Mouse (Mus musculus): Measurements from ENCODE around the gene Cyp26b1.

Cyp26b1 gene

GRCm38 (mm10) chr6:84562948-84563347, 30.8 kb downstream of the Cyp26b1 start:
- no peak for DNase-seq (ENCODE audit: low read depth, low spot score)

DNA sequence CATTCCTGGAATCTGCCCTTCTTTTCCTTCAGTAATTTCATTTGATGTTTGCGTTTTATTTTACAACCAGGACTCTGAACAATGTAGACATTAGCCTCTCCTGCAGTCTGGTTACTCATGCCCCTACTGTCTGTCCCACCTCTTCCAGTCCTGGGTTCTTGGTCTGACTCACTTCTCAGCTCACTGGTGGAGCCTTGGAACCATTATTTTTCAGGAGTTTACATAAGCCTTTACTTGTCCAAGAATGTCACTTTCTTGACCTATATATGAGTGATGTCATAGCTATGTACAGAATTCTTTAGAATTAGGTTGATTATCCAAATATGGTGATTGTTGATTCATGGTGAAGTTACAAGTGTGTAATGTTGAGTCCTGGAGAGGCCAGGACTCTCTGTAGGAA, 32.5 kb downstream of the Cyp26b1 start:
- no peak for DNase-seq (ENCODE audit: low read depth, low spot score)

GRCm38 (mm10) chr6:84549852-84550437, 43.8 kb downstream of the Cyp26b1 start:
- no peak for DNase-seq (ENCODE audit: low read depth, low spot score)

- DNase-seq (ENCODE audit: low read depth, low spot score): no peak
Observed at GRCm38 (mm10) chr6:84545428-84545827, 48.3 kb downstream of the Cyp26b1 start.

DNA sequence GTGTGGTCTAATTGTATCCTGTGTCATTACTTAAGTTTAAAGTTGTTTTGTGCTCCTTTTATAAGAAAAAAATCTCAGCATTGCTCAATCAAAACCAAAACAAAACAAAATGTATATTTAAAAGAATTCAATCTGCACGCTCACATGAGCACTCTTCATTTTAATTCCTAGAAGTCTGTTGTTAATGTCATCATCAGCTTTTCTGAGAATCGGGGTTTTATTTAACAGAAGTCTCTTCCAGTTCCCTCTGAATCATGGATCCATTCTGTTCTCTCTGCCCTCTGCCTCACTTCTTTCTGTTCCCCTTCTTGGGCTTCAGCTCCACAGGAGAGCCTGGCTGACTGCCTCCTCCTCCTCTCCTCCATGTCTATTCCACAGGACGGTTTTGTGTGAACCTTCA, 49.3 kb downstream of the Cyp26b1 start:
- no peak for DNase-seq (ENCODE audit: low read depth, low spot score)

- no peak for DNase-seq (ENCODE audit: low read depth, low spot score)
Observed at GRCm38 (mm10) chr6:84543516-84543915, 50.2 kb downstream of the Cyp26b1 start.

DNA sequence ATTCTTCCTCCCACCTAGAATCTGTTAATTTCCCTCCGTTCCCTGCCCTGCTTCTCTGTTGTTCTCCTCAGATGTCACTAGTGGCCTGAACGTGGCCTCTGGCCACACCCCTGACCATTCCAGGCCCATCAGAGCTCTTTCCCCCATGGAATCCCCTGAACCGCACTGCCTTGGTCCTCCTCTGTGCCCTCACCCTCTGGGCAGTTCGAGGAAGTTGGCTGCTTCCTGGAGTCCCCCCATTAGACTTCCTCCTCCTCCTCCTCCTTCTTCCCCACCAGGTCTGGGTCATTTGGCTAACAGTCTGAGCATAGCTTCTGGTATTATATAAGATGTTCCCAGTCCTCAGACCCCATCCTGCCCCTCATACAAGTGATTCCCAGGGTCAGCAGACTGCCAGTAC, 53.8 kb downstream of the Cyp26b1 start:
- no peak for DNase-seq (ENCODE audit: low read depth, low spot score)

- DNase-seq (ENCODE audit: low read depth, low spot score): no peak
Observed at GRCm38 (mm10) chr6:84538681-84539080, 55.0 kb downstream of the Cyp26b1 start.

DNA sequence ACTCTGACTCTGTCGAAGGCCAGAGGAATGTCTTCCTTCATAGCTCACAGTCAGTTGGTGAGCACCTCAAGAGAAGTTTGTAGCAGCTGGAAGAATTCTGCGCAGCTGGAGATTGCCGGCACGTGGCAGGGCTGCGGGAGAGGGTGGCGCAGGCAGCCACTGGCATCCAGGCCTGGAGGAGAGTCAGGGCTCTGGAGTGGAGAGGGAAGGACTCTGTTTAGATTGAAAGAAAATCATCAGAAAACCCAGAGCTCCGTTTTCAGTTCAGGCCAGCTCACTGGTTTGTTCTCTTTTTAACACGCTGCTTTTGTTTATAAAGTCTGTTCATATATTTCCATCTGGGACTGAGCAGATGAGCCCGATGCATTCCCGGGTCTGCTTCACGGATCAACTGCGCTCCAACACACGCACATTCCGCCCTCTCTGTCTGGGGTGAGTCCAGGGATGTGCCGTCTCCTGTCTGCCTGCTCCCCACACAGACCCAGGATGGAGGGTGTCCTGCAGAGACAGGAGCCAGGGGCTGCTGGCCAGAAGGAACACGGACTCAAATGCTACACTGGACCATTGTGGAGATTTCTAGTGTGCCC, 56.0 kb downstream of the Cyp26b1 start:
- no peak for DNase-seq (ENCODE audit: low read depth, low spot score)

GRCm38 (mm10) chr6:84534944-84535343, 58.8 kb downstream of the Cyp26b1 start:
- DNase-seq (ENCODE audit: low read depth, low spot score): no peak

DNA sequence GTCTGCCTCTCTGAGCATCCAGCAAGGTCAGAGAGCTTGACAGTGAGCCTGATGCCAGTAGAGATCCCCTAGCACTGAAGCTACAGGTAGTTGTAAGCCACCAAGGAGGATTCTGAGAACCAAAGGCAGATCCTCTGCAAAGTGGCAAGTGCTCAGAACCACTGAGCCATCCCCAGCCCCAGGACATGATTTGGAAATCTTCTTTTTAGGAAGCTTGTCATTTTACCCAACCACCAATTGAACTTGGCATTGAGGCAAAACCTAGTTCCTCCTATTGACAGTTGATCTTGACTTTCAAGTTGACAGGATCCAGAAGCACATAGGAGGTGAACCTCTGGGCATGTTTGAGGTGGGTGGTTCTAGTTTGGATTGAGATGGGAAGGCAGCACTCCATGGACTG, 63.8 kb downstream of the Cyp26b1 start:
- no peak for DNase-seq (ENCODE audit: low read depth, low spot score)

DNA sequence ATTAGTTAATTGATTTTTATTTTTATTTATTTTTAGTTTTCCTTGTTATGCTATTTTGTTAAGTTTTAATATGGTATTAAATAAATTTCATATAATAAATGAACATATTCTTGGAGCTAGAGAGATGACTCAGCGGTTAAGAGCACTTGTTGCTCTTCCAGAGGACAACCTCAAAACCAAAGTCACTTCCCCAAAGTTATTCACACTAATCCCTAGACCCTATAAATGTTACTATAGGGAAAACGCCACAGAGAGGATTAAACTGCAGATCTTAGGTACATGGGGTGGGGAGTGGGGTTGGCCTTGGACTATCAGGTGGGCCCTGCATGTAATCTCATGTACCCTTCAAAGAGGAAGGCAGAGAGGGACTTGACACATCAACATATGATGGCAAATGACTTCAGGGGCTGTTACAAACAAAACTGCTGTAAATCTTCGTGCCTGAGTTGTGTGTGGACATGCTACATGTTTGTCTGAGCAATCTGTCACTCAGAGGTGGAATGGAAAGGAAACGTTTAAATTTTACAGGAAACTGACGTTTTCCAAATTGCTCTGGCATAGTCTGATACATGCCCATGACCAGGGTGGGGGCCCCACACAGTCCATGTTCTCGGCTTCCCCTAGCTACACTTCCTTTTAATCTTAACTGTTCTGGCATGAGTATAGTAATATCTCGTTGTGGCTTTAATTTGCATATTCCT, 68.7 kb downstream of the Cyp26b1 start:
- no peak for DNase-seq (ENCODE audit: low read depth, low spot score)

Measured in mesoderm, embryonic 11.5 days (tissue).